Mouse (Mus musculus) kidney, postnatal 0 days (tissue): ENCODE data around the gene Dlx1. TPM values are rescaled to one million over a fixed set of nuclear protein-coding genes. Genes with fewer than 3 reads are reported as not detected.
A peak's percentile ranks its signal among the peaks of the same experiment; 100 is the strongest.

ENCODE experiments used
- ATAC-seq: fragments of 200-750 bp; cut with Nextera tagmentation; replicated peaks from 2 replicates; pipeline ENCODE4 v1.8.0; 2017; ENCODE audit warnings: low read depth, moderate number of reproducible peaks, moderate TSS enrichment, moderate library complexity; ENCODE audit not compliant: low FRiP score
- DNase-seq: peaks from one replicate; pipeline ENCODE4 v3.0.0-alpha.2; 2016; ENCODE audit warnings: low spot score
- H3K27ac ChIP-seq: fragments of 300-500 bp; sonication (generic); 2 replicates; pipeline ENCODE4 v1.5.1; 2014; ENCODE audit warnings: mild to moderate bottlenecking
- H3K27me3 ChIP-seq: fragments of 300-500 bp; sonication (generic); 2 replicates; pipeline ENCODE4 v1.6.1; 2014; ENCODE audit warnings: low read length, mixed read lengths; ENCODE audit not compliant: insufficient read depth
- H3K36me3 ChIP-seq: fragments of 300-500 bp; sonication (generic); 2 replicates; pipeline ENCODE4 v1.6.1; 2014; ENCODE audit warnings: low read length, mixed read lengths; ENCODE audit not compliant: insufficient read depth
- H3K4me1 ChIP-seq: fragments of 300-500 bp; sonication (generic); replicated peaks from 2 replicates; pipeline ENCODE4 v1.6.1; 2014; ENCODE audit warnings: antibody characterized with exemption, low read length, mixed read lengths; ENCODE audit not compliant: insufficient read depth
- H3K4me2 ChIP-seq: fragments of 300-500 bp; sonication (generic); 2 replicates; pipeline ENCODE4 v1.6.1; 2014; ENCODE audit warnings: mild to moderate bottlenecking, low read length, moderate library complexity, mixed read lengths
- H3K4me3 ChIP-seq: fragments of 300-500 bp; sonication (generic); replicated peaks from 2 replicates; pipeline ENCODE4 v1.5.1; 2014; ENCODE audit warnings: low read depth, low read length
- H3K9ac ChIP-seq: fragments of 300-500 bp; sonication (generic); 2 replicates; pipeline ENCODE4 v1.6.1; 2014; ENCODE audit warnings: low read depth, low read length
- H3K9me3 ChIP-seq: fragments of 300-500 bp; sonication (generic); replicated peaks from 2 replicates; pipeline ENCODE4 v1.6.1; 2016; ENCODE audit warnings: low read length, inconsistent platforms, mixed read lengths
- CTCF ChIP-seq: IDR thresholded peaks from 2 replicates; pipeline ENCODE4 v1.5.1; 2016; ENCODE audit warnings: antibody characterized with exemption, low read depth, mild to moderate bottlenecking, moderate library complexity
- WGBS: fragments of 180-500 bp; shearing (Covaris S2); extraction: QIAGEN DNeasy Blood & Tissue Kit; methylation state at CpG from one replicate; pipeline ENCODE4 v1.1.7; 2014; 5-methylcytosine and 5-hydroxymethylcytosine counted together
- polyA plus RNA-seq: library from polyadenylated mRNA; unstranded; fragments of >200 nt; fragmentation: Nextera tagmentation; extraction: Ambion mirVana; gene quantifications from 2 replicates; pipeline ENCODE4 v1.2.1, GENCODE M21; 2015

The Dlx1 gene
- polyA plus RNA-seq, 1 experiment from 2014 or later = not detected

DNA sequence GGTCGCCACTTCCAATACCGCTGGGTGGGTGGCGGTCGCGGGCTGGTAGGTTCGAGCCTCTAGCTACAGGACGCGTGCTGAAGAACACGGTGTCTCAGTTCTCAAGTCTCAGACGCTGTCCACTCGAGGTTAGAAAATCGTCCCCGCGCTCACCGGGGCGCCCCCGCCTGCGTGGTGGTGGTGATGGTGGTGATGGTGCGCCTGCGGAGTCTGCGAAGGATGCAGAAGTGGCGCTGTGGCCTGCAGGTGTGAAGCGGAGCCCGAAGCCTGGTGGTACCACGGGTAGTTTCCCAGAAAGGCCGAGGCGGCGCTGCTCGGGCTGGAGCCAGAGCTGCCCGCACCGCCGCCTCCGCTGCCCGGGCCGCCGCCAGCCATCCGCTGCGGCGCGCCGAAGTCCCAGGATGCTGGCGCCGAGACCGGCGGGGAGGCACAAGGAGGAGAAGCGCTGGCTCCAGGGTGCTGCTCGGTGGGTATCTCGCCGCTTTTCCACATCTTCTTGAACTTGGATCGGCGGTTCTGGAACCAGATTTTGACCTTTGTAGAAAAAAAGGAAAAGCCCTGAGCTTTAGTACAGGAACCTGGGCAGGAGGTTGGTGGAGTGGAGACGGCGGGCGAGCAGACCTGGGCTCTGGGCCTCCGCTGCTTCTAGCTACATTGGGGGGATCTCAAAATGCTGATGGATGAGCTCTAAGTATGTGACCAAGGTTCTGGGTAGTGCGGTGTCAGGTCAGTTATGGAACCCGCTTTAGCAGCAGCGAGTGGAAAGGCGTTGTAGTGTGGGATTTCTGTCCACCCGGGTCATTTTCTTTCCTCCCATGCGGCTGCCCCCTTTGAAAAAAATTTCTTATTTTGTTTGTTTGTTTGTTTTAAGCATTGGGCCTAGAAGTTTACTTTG lies 16.7 kb downstream of the Dlx1 start:
- DNase-seq = no peak
- no peak; the same call in 1 of the 2 replicates for ATAC-seq
- Histone ChIP-seq H3K4me3 (peak overlapping the region; percentile 12; the same call in 1 of the 2 replicates), H3K9ac (no peak overlapping the region), H3K4me2 (0 out of 2 replicates have a peak overlapping the region, but pooled peaks have one; percentile 11), H3K9me3 (no peaks in the 10 kb centered on the region), H3K27ac (no peak overlapping the region), H3K4me1 (peaks cover 20% of the 10 kb centered on the region; the same call in 1 of the 2 replicates), H3K36me3 (no peaks in the 10 kb centered on the region), H3K27me3 (peaks cover 79% of the 10 kb centered on the region)
- no peak for TF ChIP-seq CTCF
- 1% methylated on average over 60 of the region's 61 CpGs for WGBS

DNA sequence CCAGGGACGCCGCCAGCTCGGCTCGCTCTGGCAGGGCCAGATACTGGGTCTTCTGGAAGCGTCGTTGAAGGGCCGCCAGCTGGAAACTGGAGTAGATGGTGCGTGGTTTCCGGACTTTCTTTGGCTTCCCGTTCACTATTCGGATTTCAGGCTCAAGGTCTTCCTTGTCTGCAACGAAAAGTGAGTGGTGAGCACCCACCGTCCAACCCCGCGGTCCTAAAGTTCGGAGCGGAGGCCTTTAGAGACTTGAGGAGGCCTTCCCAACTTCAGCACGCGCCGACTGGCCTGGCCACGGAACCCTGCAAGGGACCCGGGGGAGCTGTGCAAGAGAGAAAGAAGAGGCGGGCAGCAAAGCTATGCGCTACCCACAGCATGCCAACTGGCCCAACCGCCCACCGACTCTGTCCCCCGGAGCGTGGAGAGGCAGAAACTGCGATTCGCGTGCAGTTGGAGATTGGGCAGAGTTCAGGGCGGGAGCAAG lies 17.5 kb downstream of the Dlx1 start:
- TF ChIP-seq CTCF = no peak
- Histone ChIP-seq H3K27ac (no peak overlapping the region), H3K4me2 (peak overlapping the region; percentile 70; the same call in 1 of the 2 replicates), H3K36me3 (no peaks in the 10 kb centered on the region), H3K4me1 (peaks cover 20% of the 10 kb centered on the region; the same call in 1 of the 2 replicates), H3K4me3 (peak overlapping the region; percentile 38), H3K9me3 (no peaks in the 10 kb centered on the region), H3K9ac (no peak overlapping the region), H3K27me3 (peaks cover 84% of the 10 kb centered on the region)
- WGBS = 2% methylated on average over 32 of the region's 32 CpGs
- DNase-seq (no peak), ATAC-seq (no peak)

DNA sequence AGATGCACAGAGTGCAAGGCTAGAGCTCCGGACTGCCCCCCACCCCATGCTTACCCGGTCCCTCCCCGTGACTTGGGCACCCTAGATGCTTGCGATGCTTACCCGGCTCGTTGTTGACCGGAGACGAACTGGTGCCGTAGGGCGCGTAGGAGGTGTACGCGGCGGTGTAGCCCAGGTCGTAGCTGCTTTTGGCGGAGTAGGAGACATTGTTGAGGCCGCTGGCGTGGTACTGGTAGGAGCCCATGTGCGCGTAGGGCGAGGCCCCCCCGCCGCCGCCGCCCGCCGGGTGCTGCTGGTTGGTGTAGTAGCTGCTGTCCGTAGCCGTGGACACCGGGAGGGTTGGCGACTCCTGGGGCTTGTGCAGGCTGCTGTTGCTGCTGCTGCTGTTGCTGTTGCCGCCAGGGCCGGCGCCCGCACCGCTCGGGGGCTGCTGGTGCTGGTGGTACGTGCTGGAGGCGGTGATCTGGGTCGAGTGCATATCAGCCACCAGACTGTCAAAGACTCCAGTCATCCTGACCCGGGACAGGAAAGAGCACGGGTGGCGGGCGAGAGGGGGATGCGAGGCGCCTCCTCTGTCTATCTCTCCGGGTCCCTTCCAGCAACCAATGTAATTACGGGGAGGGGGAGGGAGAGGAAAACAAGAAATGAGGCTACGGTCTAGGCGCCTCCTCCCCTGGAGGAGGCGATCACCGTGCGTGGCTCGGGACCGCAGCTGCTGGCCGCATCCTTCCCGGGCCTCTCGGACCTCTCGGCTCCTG lies 18.1 kb downstream of the Dlx1 start:
- Histone ChIP-seq H3K9ac (no peak overlapping the region), H3K36me3 (no peaks in the 10 kb centered on the region), H3K4me3 (peak overlapping the region; percentile 38), H3K9me3 (no peaks in the 10 kb centered on the region), H3K4me2 (peak overlapping the region; percentile 70), H3K27me3 (peaks cover 83% of the 10 kb centered on the region), H3K4me1 (peaks cover 15% of the 10 kb centered on the region; the same call in 1 of the 2 replicates), H3K27ac (no peak overlapping the region)
- no peak for DNase-seq
- TF ChIP-seq CTCF = no peak
- 0 out of 2 replicates have a peak, but pooled peaks have one; percentile 12 for ATAC-seq
- under 1% methylated on average over 58 of the region's 59 CpGs for WGBS

DNA sequence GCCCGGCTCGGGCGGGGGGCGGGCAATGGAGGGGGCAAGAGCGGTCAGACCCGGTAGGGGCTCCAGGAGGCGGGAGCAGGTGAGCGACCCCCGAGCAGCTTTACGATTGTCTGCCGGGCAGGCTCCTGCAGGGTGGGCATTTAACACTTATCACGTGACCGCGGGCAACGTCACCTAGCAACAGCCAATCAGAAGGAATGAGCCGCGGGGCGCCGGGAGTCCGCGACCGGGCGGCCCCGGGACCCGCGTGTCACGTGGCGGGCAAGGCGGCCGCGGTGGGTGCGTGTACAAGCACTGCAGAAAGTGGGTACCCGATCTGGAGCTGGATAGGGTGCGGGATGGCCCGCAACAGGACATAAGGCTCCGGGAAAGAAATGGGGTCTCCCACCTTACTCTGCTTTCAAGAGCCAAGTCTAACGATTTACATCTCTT lies 18.7 kb downstream of the Dlx1 start, which contains the start of gene Dlx2:
Gene Dlx2, minus strand, starts transcription at position 115 of the 432 bp plus-strand sequence.
- TF ChIP-seq CTCF = no peak
- Histone ChIP-seq H3K4me3 (peak within 1 kb of the TSS; percentile 38), H3K4me1 (peaks cover 12% of the 10 kb centered on the region; the same call in 1 of the 2 replicates), H3K4me2 (peak within 1 kb of the TSS; percentile 70), H3K27me3 (peaks cover 83% of the 10 kb centered on the region), H3K27ac (no peak within 1 kb of the TSS), H3K36me3 (no peaks in the 10 kb centered on the region), H3K9ac (no peak within 1 kb of the TSS), H3K9me3 (no peaks in the 10 kb centered on the region)
- ATAC-seq (no peak), DNase-seq (no peak)
- under 1% methylated on average over 37 of the region's 37 CpGs for WGBS

DNA sequence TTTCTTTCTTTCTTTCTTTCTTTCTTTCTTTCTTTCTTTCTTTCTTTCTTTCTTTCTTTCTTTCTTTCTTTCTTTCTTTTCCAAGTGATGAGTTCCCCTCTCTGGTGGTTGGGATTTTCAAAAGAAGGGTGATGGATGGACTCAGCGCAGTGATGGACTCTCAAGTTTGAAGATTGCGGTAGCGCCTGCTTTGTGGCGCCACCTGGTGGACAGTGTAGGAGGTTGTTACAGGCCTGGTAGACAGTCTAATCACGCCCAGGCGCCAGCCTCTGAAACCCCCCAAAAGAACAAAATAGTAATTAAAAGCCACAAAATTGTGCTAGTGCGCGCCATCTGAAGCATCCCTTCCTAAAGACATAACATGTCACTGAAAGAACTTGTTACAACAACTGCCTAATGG lies 19.9 kb downstream of the Dlx1 start:
- no peak overlapping the region for H3K4me3 ChIP-seq
- DNase-seq (peak; percentile 87), ATAC-seq (no peak)
- peaks cover 78% of the 10 kb centered on the region for H3K27me3 ChIP-seq
- TF ChIP-seq CTCF = peak; percentile 87
- H3K27ac ChIP-seq = no peak overlapping the region
- H3K9me3 ChIP-seq = no peaks in the 10 kb centered on the region
- H3K9ac ChIP-seq = no peak overlapping the region
- H3K4me1 ChIP-seq = peaks cover 12% of the 10 kb centered on the region; the same call in 1 of the 2 replicates
- no peak overlapping the region for H3K4me2 ChIP-seq
- WGBS = 2% methylated on average over 8 of the region's 8 CpGs
- H3K36me3 ChIP-seq = no peaks in the 10 kb centered on the region

DNA sequence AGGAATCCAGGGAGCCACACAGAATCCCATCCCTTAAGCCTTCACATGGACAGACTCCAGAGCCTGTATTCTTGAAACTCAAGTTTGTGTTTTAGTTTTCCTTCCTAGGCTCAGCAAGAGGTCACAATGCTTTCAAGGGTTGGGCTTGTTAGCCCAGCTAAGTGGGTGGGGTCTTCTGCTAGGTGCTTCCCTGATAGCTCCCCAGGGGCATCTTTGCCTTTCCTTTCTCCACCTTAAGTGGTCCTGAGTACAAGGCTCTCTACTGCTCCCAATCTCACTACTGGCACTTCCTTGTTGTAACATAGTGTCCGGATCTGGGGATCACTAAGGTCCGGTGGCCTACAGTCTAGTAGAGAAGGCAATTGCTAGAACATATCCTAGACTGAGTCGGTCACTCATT lies 22.4 kb downstream of the Dlx1 start:
- Histone ChIP-seq H3K9ac (no peak overlapping the region), H3K9me3 (no peaks in the 10 kb centered on the region), H3K4me1 (peaks cover 11% of the 10 kb centered on the region; the same call in 1 of the 2 replicates), H3K27ac (no peak overlapping the region), H3K36me3 (no peaks in the 10 kb centered on the region), H3K27me3 (peaks cover 68% of the 10 kb centered on the region), H3K4me2 (no peak overlapping the region), H3K4me3 (no peak overlapping the region)
- no peak for DNase-seq
- no peak for TF ChIP-seq CTCF
- ATAC-seq = no peak
- WGBS = 26% methylated on average over 3 of the region's 3 CpGs
